Mouse (Mus musculus): ENCODE measurements around the gene Arf5. TPM values are rescaled to one million over a fixed set of nuclear protein-coding genes. Genes with fewer than 3 reads are reported as not detected.

Gene Arf5
- polyA plus RNA-seq, 1 experiment from 2014 or later, result 420 TPM

DNA sequence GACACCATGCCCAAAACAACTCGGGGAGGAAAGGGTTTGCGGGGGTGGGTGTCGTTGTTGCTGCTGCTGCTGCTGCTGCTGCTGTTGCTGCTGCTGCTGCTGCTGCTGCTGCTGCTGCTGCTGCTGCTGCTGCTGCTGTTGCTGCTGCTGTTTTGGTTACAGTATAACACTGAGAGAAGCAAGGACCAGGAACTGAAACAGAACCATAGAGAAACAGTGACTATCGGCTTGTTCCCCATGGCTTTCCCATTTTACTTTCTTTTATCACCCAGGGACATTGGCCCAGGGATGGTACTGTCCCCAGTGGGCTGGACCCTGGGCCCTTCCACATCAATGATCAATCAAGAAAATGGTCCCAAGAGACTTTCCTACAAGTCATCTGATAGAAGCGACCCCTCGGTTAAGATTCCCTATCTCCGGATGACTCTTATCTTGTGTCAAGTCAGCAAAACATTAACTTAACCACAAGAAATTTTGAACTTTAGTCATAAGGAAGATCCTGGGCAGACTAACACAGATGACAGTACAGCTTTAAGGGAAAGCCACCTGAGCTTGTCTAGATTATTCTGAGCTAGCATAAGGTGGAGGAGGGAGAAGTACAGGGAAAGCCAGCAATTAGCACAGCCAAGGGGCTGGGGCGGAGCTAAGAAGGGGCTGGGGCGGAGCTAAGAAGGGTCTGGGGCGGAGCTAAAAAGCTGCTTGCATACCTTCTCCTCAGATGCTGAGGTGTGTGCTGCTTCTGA lies 7.6 kb downstream of the Arf5 start:
- Histone ChIP-seq H3K36me3 (peaks cover 14% of the 10 kb centered on the region), H3K4me3 (no peak overlapping the region), H3K9me3 (no peaks in the 10 kb centered on the region), H3K27ac (no peak overlapping the region), H3K9ac (no peak overlapping the region), H3K4me2 (no peak overlapping the region), H3K27me3 (no peaks in the 10 kb centered on the region), H3K4me1 (no peaks in the 10 kb centered on the region)
- no peak for ATAC-seq (ENCODE audit: insufficient number of reproducible peaks, low FRiP score, low TSS enrichment, low read depth)
- 77% methylated on average over 10 of the region's 10 CpGs for WGBS

DNA sequence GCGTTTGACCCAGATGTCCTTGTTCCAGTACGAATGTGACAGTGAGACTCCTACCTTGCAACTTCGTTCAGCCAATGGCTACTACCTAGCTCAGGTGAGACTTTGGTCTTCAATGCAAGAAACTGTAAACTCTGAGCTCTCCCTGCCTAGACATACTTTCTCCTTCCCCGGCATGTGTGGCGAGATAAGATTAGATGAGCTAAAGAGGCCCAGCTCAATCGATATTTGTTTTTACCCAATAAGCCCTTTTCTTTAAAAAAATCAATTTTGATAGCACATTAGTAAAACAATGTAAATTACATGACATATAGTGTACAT lies 8.1 kb downstream of the Arf5 start:
- H3K27me3 ChIP-seq, result no peaks in the 10 kb centered on the region
- no peaks in the 10 kb centered on the region for H3K9me3 ChIP-seq
- H3K4me2 ChIP-seq, result no peak overlapping the region
- WGBS, result 70% methylated on average over 6 of the region's 6 CpGs
- no peaks in the 10 kb centered on the region for H3K4me1 ChIP-seq
- H3K36me3 ChIP-seq, result peaks cover 9% of the 10 kb centered on the region
- ATAC-seq (ENCODE audit: insufficient number of reproducible peaks, low FRiP score, low TSS enrichment, low read depth), result no peak
- no peak overlapping the region for H3K4me3 ChIP-seq
- no peak overlapping the region for H3K9ac ChIP-seq
- H3K27ac ChIP-seq, result no peak overlapping the region

DNA sequence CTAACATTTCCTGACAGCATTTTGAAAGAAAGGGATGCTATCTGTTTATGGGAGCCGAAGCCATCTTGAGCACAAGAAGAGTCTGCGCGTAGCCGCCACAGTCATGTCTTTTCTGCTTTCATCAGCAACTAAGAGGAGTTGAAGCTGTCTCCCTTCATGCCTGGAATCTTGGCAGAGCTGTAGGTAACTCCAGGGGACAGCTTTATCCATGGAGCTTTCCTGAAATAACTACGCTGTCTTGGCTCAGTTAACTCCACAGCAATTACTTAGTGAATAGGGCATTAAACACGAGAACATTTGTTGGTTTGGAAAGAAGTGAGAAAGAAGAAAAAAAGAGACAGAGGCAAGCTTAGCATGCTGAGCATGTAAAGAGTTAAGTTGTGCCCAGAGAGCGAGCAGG lies 24.6 kb downstream of the Arf5 start:
- no peaks in the 10 kb centered on the region for H3K9me3 ChIP-seq
- H3K4me3 ChIP-seq, result no peak overlapping the region
- no peak for ATAC-seq (ENCODE audit: insufficient number of reproducible peaks, low FRiP score, low TSS enrichment, low read depth)
- peaks cover 3% of the 10 kb centered on the region; the same call in 1 of the 2 replicates for H3K4me1 ChIP-seq
- whole genome bisulfite sequencing, result 73% methylated on average over 7 of the region's 7 CpGs
- no peak overlapping the region for H3K4me2 ChIP-seq
- H3K9ac ChIP-seq, result no peak overlapping the region
- no peak overlapping the region for H3K27ac ChIP-seq
- peaks cover 32% of the 10 kb centered on the region for H3K27me3 ChIP-seq
- no peaks in the 10 kb centered on the region for H3K36me3 ChIP-seq

DNA sequence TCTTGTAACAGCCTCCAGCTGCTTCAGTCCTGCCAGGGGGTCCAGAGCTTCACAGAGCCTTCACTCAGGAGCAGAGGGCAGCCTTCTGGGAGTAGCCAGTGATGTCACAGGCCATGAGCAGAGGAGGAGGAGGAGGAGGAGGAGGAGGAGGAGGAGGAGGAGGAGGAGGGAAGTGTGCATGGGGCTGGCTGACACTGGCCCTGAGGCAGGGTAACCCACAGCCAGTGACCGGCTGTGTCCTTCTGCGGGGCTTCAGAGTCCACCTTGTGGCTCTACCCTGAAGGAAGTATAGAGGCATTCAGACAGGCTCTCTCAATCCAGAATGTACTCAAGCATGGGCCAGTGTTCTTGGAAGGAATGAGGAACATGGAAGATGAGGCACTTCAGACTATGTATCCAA lies 25.9 kb downstream of the Arf5 start, which contains the start of gene Pax4:
TSS of gene Pax4 (minus strand) at position 101 of the 400 bp plus-strand sequence.
- 78% methylated on average over 2 of the region's 2 CpGs for WGBS
- peaks cover 38% of the 10 kb centered on the region for H3K27me3 ChIP-seq
- no peak for ATAC-seq (ENCODE audit: insufficient number of reproducible peaks, low FRiP score, low TSS enrichment, low read depth)

DNA sequence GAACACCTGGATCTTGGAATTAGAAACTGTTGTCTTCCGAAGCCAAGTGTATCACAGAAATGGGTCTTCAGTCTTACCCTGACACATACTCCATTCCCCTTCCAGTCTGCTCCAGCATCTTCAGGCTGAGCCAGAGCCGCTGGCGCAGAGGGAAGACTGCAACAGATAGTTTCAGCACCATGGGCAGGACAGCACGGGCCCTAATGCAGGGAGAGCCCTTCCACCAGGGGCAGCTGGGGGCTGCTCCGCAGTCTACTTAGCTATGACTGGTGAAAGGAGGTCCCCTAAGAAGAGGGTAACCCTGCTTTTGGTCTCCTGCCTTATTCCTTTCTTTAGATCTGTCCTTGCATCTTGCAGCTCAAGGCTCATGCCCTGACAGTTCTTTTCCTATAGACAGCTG lies 27.1 kb downstream of the Arf5 start:
- Histone ChIP-seq H3K36me3 (no peaks in the 10 kb centered on the region), H3K4me2 (no peak overlapping the region), H3K4me1 (peaks cover 3% of the 10 kb centered on the region; the same call in 1 of the 2 replicates), H3K27me3 (peaks cover 40% of the 10 kb centered on the region), H3K9ac (no peak overlapping the region), H3K4me3 (no peak overlapping the region), H3K9me3 (no peaks in the 10 kb centered on the region), H3K27ac (no peak overlapping the region)
- no peak for ATAC-seq (ENCODE audit: insufficient number of reproducible peaks, low FRiP score, low TSS enrichment, low read depth)
- 12% methylated on average over 5 of the region's 5 CpGs for WGBS

More for the DNA sequence above, 25.9 kb downstream of the Arf5 start, which contains the start of gene Pax4:
- peaks cover 3% of the 10 kb centered on the region; the same call in 1 of the 2 replicates for H3K4me1 ChIP-seq
- no peak within 1 kb of the TSS for H3K4me3 ChIP-seq
- H3K4me2 ChIP-seq, result no peak within 1 kb of the TSS
- H3K27ac ChIP-seq, result no peak within 1 kb of the TSS
- no peaks in the 10 kb centered on the region for H3K9me3 ChIP-seq
- no peaks in the 10 kb centered on the region for H3K36me3 ChIP-seq
- H3K9ac ChIP-seq, result no peak within 1 kb of the TSS

DNA sequence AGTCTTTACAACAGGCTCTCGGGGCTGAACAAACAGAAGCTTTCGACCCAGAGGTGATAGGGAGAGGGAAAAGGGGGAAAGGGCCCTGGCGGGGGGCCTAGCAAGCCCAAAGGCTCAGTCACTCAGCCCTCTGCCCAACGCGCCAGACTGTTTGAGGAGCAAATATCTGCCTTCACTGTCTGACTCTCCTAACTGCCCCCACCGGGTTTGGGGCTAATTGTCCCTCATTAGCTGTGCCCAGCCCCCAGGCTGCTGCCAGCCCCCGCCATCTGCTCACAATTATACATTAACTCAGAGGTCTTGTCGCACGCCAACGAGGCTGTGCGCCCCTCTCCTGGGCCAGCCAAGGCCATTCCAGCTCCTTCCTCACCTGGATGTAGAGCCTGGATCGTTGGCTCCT lies 27.6 kb downstream of the Arf5 start:
- WGBS, result 0% methylated on average over 12 of the region's 12 CpGs
- H3K9me3 ChIP-seq, result no peaks in the 10 kb centered on the region
- no peak overlapping the region for H3K27ac ChIP-seq
- H3K4me3 ChIP-seq, result no peak overlapping the region
- H3K36me3 ChIP-seq, result no peaks in the 10 kb centered on the region
- ATAC-seq (ENCODE audit: insufficient number of reproducible peaks, low FRiP score, low TSS enrichment, low read depth), result no peak
- H3K9ac ChIP-seq, result no peak overlapping the region
- peaks cover 3% of the 10 kb centered on the region; the same call in 1 of the 2 replicates for H3K4me1 ChIP-seq
- H3K4me2 ChIP-seq, result no peak overlapping the region
- peaks cover 40% of the 10 kb centered on the region for H3K27me3 ChIP-seq

DNA sequence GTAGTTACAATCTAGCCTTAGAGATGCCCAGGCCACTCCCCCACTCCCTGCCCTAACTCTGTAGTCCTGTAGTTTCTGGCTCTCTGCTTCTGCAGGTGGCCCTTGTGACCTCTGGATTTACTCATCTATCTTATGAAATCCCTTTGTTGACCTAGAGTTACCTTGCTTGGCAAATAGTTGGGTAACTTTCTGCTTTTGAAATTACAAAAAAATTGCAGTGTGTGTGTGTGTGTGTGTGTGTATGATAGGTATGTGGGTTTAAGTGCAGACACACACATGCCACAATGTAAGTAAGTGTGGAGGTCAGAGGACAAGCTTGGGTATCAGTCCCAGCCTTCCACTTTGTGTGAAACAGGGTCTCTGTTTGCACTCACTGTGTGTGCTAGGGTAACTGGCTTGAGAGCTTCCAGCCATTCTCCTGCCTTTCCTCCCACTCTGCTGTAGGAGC lies 35.9 kb downstream of the Arf5 start:
- Histone ChIP-seq H3K27me3 (0 out of 2 replicates have a peak, but pooled peaks cover 2% of the 10 kb centered on the region), H3K4me2 (no peak overlapping the region), H3K27ac (no peak overlapping the region), H3K9ac (no peak overlapping the region), H3K4me1 (no peaks in the 10 kb centered on the region), H3K36me3 (no peaks in the 10 kb centered on the region), H3K4me3 (no peak overlapping the region), H3K9me3 (no peaks in the 10 kb centered on the region)
- no peak for ATAC-seq (ENCODE audit: insufficient number of reproducible peaks, low FRiP score, low TSS enrichment, low read depth)

DNA sequence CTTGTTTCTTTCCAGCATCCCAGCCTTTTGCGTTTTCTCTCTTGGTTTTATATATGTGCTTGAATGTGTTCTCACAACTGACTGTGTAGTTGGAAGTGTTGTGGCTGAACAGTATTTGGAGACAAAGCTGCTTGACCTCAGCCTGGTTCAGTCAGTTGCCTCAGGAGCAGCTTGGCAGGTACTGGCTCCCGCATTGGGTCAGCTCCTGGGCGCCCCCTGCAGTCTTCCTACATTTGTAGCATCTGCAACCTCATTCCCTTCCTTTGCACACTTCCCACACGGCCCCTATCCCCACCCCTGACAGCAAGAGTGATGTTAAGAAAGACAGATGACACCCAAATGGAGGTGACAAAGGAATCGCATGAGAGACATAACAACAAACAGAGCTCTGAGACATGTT lies 37.2 kb downstream of the Arf5 start:
- Histone ChIP-seq H3K4me3 (no peak overlapping the region), H3K4me1 (no peaks in the 10 kb centered on the region), H3K36me3 (no peaks in the 10 kb centered on the region), H3K9ac (no peak overlapping the region), H3K27me3 (no peaks in the 10 kb centered on the region), H3K4me2 (no peak overlapping the region), H3K9me3 (no peaks in the 10 kb centered on the region), H3K27ac (no peak overlapping the region)
- WGBS, result 5% methylated on average over 5 of the region's 5 CpGs
- no peak for ATAC-seq (ENCODE audit: insufficient number of reproducible peaks, low FRiP score, low TSS enrichment, low read depth)

DNA sequence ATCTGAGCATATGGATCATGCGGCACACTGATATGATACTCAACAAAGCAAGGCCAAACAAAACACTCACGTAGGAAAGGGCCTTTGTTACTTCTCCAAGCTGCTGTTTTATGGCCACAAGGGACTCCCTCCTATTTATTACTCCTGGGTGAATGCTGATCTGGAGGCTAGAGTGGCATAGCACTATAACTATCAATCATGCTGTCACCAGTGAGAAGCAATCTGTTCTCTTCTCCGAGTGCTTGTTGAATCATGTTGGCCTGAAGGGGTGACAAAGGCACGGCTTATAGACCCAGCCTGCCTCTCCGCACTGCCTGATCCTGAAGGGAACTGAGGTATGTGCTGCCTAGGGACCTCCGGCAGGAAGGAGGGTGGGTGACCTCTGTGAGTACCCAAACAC lies 41.3 kb downstream of the Arf5 start:
- H3K4me3 ChIP-seq, result no peak overlapping the region
- WGBS, result 14% methylated on average over 6 of the region's 6 CpGs
- no peaks in the 10 kb centered on the region for H3K4me1 ChIP-seq
- H3K4me2 ChIP-seq, result no peak overlapping the region
- H3K27me3 ChIP-seq, result no peaks in the 10 kb centered on the region
- no peak overlapping the region for H3K9ac ChIP-seq
- no peak overlapping the region for H3K27ac ChIP-seq
- no peaks in the 10 kb centered on the region for H3K9me3 ChIP-seq
- no peaks in the 10 kb centered on the region for H3K36me3 ChIP-seq
- ATAC-seq (ENCODE audit: insufficient number of reproducible peaks, low FRiP score, low TSS enrichment, low read depth), result no peak

DNA sequence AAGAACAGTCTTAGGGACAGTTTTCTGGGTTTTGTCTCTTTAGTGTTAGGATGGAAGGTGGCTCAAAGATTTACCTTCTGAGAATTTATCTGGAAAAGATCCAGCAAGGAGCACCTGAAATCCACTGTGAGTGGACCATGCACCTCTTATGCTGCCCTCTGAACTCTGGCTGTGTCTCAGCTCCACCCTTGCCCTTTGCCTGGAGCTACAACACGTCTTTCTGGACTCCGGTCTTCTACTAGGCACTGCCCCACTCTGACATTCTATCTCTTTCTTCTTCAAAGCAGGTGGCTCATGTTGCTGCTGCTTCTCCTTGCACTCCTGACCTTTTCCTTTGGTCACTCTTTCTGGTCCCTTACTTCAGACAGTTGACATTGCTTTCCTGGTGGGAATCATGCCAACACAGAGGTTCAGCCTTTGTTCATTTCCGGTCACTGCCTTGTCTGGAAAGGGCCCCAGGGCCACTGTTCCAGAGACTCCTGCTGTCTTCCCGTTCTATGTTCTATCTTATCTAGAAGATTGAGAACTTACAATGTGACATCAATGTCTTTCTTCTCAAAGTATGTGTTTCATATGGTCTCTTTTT lies 46.8 kb downstream of the Arf5 start:
- no peaks in the 10 kb centered on the region for H3K4me1 ChIP-seq
- H3K9me3 ChIP-seq, result no peaks in the 10 kb centered on the region
- H3K27ac ChIP-seq, result no peak overlapping the region
- H3K9ac ChIP-seq, result no peak overlapping the region
- no peaks in the 10 kb centered on the region for H3K36me3 ChIP-seq
- 60% methylated on average over 4 of the region's 4 CpGs for WGBS
- no peak overlapping the region for H3K4me2 ChIP-seq
- no peak for ATAC-seq (ENCODE audit: insufficient number of reproducible peaks, low FRiP score, low TSS enrichment, low read depth)
- H3K27me3 ChIP-seq, result no peaks in the 10 kb centered on the region
- H3K4me3 ChIP-seq, result no peak overlapping the region

DNA sequence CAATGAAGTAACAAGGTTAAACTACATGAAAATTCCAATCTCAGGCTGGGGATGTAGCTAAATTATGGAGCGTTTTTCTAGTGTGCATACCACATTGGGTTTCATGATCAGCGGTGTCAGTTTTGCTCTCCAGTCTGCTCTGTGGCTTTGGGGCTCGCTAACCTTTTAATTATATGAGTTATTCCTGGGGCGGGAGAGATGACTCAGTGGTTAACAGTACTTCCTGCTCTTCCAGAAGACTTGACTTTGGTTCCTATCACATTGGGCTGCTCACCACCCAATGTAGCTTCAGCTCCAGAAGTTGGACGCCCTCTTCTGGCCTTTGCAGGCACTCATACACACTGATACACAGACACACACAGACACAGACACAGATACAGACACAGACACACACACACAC lies 47.3 kb downstream of the Arf5 start:
- H3K36me3 ChIP-seq, result no peaks in the 10 kb centered on the region
- H3K4me2 ChIP-seq, result no peak overlapping the region
- H3K9ac ChIP-seq, result no peak overlapping the region
- no peaks in the 10 kb centered on the region for H3K4me1 ChIP-seq
- no peak overlapping the region for H3K4me3 ChIP-seq
- no peak for ATAC-seq (ENCODE audit: insufficient number of reproducible peaks, low FRiP score, low TSS enrichment, low read depth)
- no peaks in the 10 kb centered on the region for H3K27me3 ChIP-seq
- no peaks in the 10 kb centered on the region for H3K9me3 ChIP-seq
- H3K27ac ChIP-seq, result no peak overlapping the region
- WGBS, result 72% methylated on average over 5 of the region's 5 CpGs

DNA sequence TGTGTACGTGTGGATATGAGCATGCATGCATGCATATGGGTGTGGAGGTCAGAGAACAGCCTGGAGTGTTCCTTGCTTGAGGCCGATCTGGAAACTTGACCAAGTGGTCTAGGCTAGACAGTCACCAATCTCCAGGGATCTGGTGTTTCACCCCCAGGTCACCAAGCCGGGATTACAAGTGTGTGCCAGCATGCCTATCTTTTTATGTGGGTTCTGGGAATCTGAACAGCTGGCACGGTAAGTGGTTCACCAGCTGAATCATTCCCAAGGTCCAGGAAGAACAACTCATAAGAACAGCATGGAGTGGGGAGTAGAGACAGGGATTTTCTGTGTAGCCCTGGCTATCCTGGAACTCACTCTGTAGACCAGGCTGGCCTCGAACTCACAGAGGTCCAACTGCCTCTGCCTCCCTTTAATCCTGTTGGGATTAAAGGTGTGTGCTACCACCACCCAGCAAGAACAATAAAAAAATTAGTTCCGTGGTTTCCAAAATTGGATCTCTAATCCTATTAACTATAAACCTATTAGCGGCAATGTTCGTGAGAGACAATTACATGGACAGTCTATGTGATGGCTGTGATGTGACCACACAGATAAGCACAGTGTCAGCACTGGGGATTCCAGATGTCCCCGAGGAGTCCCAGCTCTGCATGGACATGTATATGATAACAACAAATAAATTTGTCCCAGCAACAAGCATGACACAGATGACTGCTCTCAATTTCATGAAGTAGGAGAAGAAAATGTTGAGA lies 48.1 kb downstream of the Arf5 start:
- Histone ChIP-seq H3K4me3 (no peak overlapping the region), H3K27me3 (no peaks in the 10 kb centered on the region), H3K4me2 (no peak overlapping the region), H3K9me3 (no peaks in the 10 kb centered on the region), H3K27ac (no peak overlapping the region), H3K36me3 (no peaks in the 10 kb centered on the region), H3K9ac (no peak overlapping the region), H3K4me1 (no peaks in the 10 kb centered on the region)
- ATAC-seq (ENCODE audit: insufficient number of reproducible peaks, low FRiP score, low TSS enrichment, low read depth), result no peak
- 83% methylated on average over 9 of the region's 9 CpGs for WGBS
